Mouse (Mus musculus) telencephalon, adult 2 months (tissue): Measurements from ENCODE around the gene Pitpnm2.

Source experiments
- DNase-seq: peaks from one replicate; pipeline ENCODE4 v3.0.0-alpha.2; 2011; ENCODE audit warnings: low read depth, low spot score

The Pitpnm2 gene

GRCm38 (mm10) chr5:124095077-124095581 lies 154.4 kb downstream of the Pitpnm2 start:
- DNase-seq: no peak

GRCm38 (mm10) chr5:124093852-124094604 lies 155.5 kb downstream of the Pitpnm2 start:
- no peak for DNase-seq

- DNase-seq: peak; percentile 70
Observed at GRCm38 (mm10) chr5:124093120-124093794, 156.3 kb downstream of the Pitpnm2 start.

- DNase-seq: no peak
Observed at GRCm38 (mm10) chr5:124091951-124092406, 157.6 kb downstream of the Pitpnm2 start.

- no peak for DNase-seq
Observed at GRCm38 (mm10) chr5:124089868-124090267, 159.7 kb downstream of the Pitpnm2 start.

GRCm38 (mm10) chr5:124086876-124087275 lies 162.7 kb downstream of the Pitpnm2 start:
- no peak for DNase-seq

- peak; percentile 76 for DNase-seq
Observed at GRCm38 (mm10) chr5:124085513-124085912, 164.0 kb downstream of the Pitpnm2 start.

- no peak for DNase-seq
Observed at GRCm38 (mm10) chr5:124084588-124085173, 164.9 kb downstream of the Pitpnm2 start.

- DNase-seq: no peak
Observed at GRCm38 (mm10) chr5:124083850-124084587, 165.5 kb downstream of the Pitpnm2 start.

- DNase-seq: no peak
Observed at GRCm38 (mm10) chr5:124082941-124083688, 166.4 kb downstream of the Pitpnm2 start.

- DNase-seq: no peak
Observed at GRCm38 (mm10) chr5:124082447-124082846, 167.1 kb downstream of the Pitpnm2 start.

GRCm38 (mm10) chr5:124079880-124080279 lies 169.7 kb downstream of the Pitpnm2 start:
- no peak for DNase-seq

- DNase-seq: peak; percentile 72
Observed at GRCm38 (mm10) chr5:124078794-124079416, 170.7 kb downstream of the Pitpnm2 start.

- no peak for DNase-seq
Observed at GRCm38 (mm10) chr5:124077856-124078460, 171.6 kb downstream of the Pitpnm2 start.

GRCm38 (mm10) chr5:124077241-124077640 lies 172.3 kb downstream of the Pitpnm2 start:
- DNase-seq: no peak

- DNase-seq: no peak
Observed at GRCm38 (mm10) chr5:124076559-124076958, 173.0 kb downstream of the Pitpnm2 start.

GRCm38 (mm10) chr5:124075716-124076115 lies 173.8 kb downstream of the Pitpnm2 start:
- no peak for DNase-seq

- DNase-seq: no peak
Observed at GRCm38 (mm10) chr5:124074845-124075307, 174.7 kb downstream of the Pitpnm2 start.

- no peak for DNase-seq
Observed at GRCm38 (mm10) chr5:124073682-124074081, 175.9 kb downstream of the Pitpnm2 start.

GRCm38 (mm10) chr5:124069657-124070056 lies 179.9 kb downstream of the Pitpnm2 start:
- no peak for DNase-seq
